13 mouse cellular contexts compared by ENCODE assay signal in the genomic region with DNA sequence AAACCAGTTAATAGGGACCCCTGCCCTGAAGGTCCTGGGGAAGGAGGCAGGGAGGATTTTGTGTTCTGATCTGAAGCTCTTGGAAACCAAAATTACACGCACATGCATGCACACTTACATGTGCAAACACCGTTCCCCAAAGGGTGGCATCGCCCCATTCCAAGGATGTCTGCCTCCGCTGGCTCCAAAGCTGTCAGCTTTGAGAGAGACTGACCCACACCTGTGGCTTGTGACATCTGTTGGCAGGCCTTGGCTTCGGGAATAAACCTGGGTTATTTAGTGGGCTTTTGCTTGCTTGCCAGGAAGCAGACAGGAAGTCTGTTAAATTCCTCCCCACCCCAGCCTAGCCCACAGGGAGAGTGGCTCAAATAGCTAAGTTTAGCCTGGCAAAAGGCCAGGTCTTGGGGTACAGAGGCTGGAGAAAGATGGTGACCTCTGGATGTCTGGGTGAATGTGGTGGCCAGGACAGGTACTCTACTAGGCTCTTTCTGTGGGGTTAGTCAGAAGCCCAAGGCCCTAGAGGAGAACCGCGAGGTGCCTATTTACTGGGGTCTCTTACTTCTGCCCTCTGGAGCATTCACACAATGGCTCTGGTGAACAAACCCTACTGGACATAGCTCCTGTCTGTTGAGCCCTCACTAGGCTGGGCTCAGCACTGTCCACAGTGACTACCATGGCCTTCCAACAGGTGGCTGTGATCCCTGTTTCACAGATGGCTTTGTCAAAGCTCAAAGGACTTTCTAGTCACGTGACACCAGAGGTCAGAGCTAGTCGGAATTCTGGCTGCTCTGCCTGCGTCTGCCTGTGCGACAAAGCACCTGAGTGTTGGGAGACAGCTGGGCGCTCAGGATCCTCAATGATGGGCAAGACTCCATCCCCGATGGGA. TPM values are rescaled to one million over a fixed set of nuclear protein-coding genes. Genes with fewer than 3 reads are reported as not detected.
A peak's percentile ranks its signal among the peaks of the same experiment; 100 is the strongest.
DNase-seq lines count a peak whose midpoint lies in the region; ATAC-seq and TF ChIP-seq lines count a peak whose summit lies in the region.
"Had no signal": no experiment of that assay in that cellular context is flagged by ENCODE, and none has a peak within 500 bp of the region (broad histone marks: within the 10 kb centered on the region; RNA-seq: fewer than 3 reads in every experiment).

No protein-coding gene starts in this region.

- peaks cover 45% of the 10 kb centered on the region for H3K4me1 ChIP-seq in lung, embryonic 15.5 days
- H3K4me1 ChIP-seq in lung, adult 2 months (ENCODE audit: control insufficient read depth, insufficient read depth, low read length) = peaks cover 15% of the 10 kb centered on the region
- peaks cover 33% of the 10 kb centered on the region for H3K4me1 ChIP-seq in embryonic facial prominence, embryonic 10.5 days
- H3K4me1 ChIP-seq in intestine, embryonic 15.5 days (replicated peaks) = peaks cover 23% of the 10 kb centered on the region
- H3K4me1 ChIP-seq in limb, embryonic 15.5 days = peaks cover 38% of the 10 kb centered on the region
- H3K4me1 ChIP-seq: midbrain, embryonic 15.5 days had no signal

- H3K9me3 ChIP-seq in lung, embryonic 15.5 days = no peaks in the 10 kb centered on the region
- no peaks in the 10 kb centered on the region for H3K9me3 ChIP-seq in embryonic facial prominence, embryonic 10.5 days
- H3K9me3 ChIP-seq in intestine, embryonic 15.5 days = no peaks in the 10 kb centered on the region
- no peaks in the 10 kb centered on the region for H3K9me3 ChIP-seq in limb, embryonic 15.5 days
- H3K9me3 ChIP-seq: midbrain, embryonic 15.5 days had no signal

- no peak overlapping the region for H3K9ac ChIP-seq in lung, embryonic 15.5 days
- no peak overlapping the region for H3K9ac ChIP-seq in intestine, embryonic 15.5 days
- H3K9ac ChIP-seq in limb, embryonic 15.5 days = no peak overlapping the region
- H3K9ac ChIP-seq: midbrain, embryonic 15.5 days had no signal

- H3K27ac ChIP-seq in lung, embryonic 15.5 days = peak overlapping the region; percentile 45
- peak overlapping the region; percentile 51; the same call in 1 of the 2 replicates for H3K27ac ChIP-seq in embryonic facial prominence, embryonic 10.5 days (replicated peaks)
- 0 out of 2 replicates have a peak overlapping the region, but pooled peaks have one; percentile 7 for H3K27ac ChIP-seq in intestine, embryonic 15.5 days
- H3K27ac ChIP-seq in limb, embryonic 15.5 days = no peak overlapping the region
- H3K27ac ChIP-seq: midbrain, embryonic 15.5 days had no signal

- no peak for TF ChIP-seq POLR2A in lung, adult 2 months (IDR thresholded peaks at IDR 0.05; ENCODE audit: borderline replicate concordance, extremely low read depth, low read depth, low read length)

- peak; percentile 28; the same call in 1 of the 2 replicates for ATAC-seq in lung, embryonic 15.5 days (ENCODE audit: borderline replicate concordance, extremely low read depth, low FRiP score, low TSS enrichment)
- ATAC-seq in intestine, embryonic 15.5 days = 0 out of 2 replicates have a peak, but pooled peaks have one; percentile 16
- peak; percentile 22 for ATAC-seq in limb, embryonic 15.5 days (ENCODE audit: insufficient number of reproducible peaks, low FRiP score, low TSS enrichment, low read depth)
- ATAC-seq in activated CD4-positive, CD25-positive, alpha-beta regulatory T cell, adult 4 months = no peak
- ATAC-seq: inflammation-experienced regulatory T-cells, adult 6 months; midbrain, embryonic 15.5 days had no signal

- no peak overlapping the region for H3K4me3 ChIP-seq in lung, embryonic 15.5 days
- no peak overlapping the region for H3K4me3 ChIP-seq in lung, adult 2 months (replicated peaks; ENCODE audit: extremely low read depth, low read depth, low read length)
- H3K4me3 ChIP-seq in embryonic facial prominence, embryonic 10.5 days = no peak overlapping the region
- no peak overlapping the region for H3K4me3 ChIP-seq in intestine, embryonic 15.5 days (replicated peaks)
- no peak overlapping the region for H3K4me3 ChIP-seq in limb, embryonic 15.5 days
- H3K4me3 ChIP-seq: midbrain, embryonic 15.5 days had no signal

- TF ChIP-seq CTCF in lung, adult 2 months (IDR thresholded peaks at IDR 0.05; ENCODE audit: insufficient read depth, low read length) = no peak

- intact Hi-C loops in left cerebral cortex, postnatal 4 days (cut with DNase I) = no loop called here

- DNase-seq in lung, adult 2 months = no peak
- no peak for DNase-seq in embryonic facial prominence, embryonic 10.5 days (ENCODE audit: low spot score)
- no peak for DNase-seq in cerebellum, postnatal 14 days
- DNase-seq in left cerebral cortex, postnatal 4 days = no peak
- DNase-seq: embryo, embryonic 11 days; right cerebral cortex, postnatal 25 days had no signal

- H3K27me3 ChIP-seq in lung, embryonic 15.5 days = no peaks in the 10 kb centered on the region
- H3K27me3 ChIP-seq in embryonic facial prominence, embryonic 10.5 days (replicated peaks; ENCODE audit: low read depth, poor library complexity, severe bottlenecking) = no peaks in the 10 kb centered on the region
- no peaks in the 10 kb centered on the region for H3K27me3 ChIP-seq in intestine, embryonic 15.5 days (replicated peaks)
- H3K27me3 ChIP-seq in limb, embryonic 15.5 days = no peaks in the 10 kb centered on the region
- H3K27me3 ChIP-seq: midbrain, embryonic 15.5 days had no signal

- H3K4me2 ChIP-seq in lung, embryonic 15.5 days = 0 out of 2 replicates have a peak overlapping the region, but pooled peaks have one; percentile 0
- H3K4me2 ChIP-seq in intestine, embryonic 15.5 days (replicated peaks) = no peak overlapping the region
- no peak overlapping the region for H3K4me2 ChIP-seq in limb, embryonic 15.5 days
- H3K4me2 ChIP-seq: midbrain, embryonic 15.5 days had no signal

- 52% methylated on average over 13 of the region's 13 CpGs for WGBS in lung, embryonic 15.5 days
- WGBS in lung, adult 2 months = 53% methylated on average over 13 of the region's 13 CpGs
- 67% methylated on average over 13 of the region's 13 CpGs for WGBS in embryonic facial prominence, embryonic 10.5 days
- 66% methylated on average over 13 of the region's 13 CpGs for WGBS in intestine, embryonic 15.5 days
- 36% methylated on average over 13 of the region's 13 CpGs for WGBS in limb, embryonic 15.5 days

- H3K36me3 ChIP-seq in lung, embryonic 15.5 days = peaks cover 4% of the 10 kb centered on the region
- H3K36me3 ChIP-seq in embryonic facial prominence, embryonic 10.5 days (replicated peaks) = peaks cover 42% of the 10 kb centered on the region
- H3K36me3 ChIP-seq in intestine, embryonic 15.5 days = 0 out of 2 replicates have a peak, but pooled peaks cover 3% of the 10 kb centered on the region
- peaks cover 4% of the 10 kb centered on the region for H3K36me3 ChIP-seq in limb, embryonic 15.5 days
- H3K36me3 ChIP-seq: midbrain, embryonic 15.5 days had no signal

RNA-seq across cellular contexts. Expression of a gene that starts 16.5 kb away (rescaled TPM):
- polyA plus RNA-seq in lung, embryonic 15.5 days (2015; fragmentation: Nextera tagmentation; extraction: Ambion mirVana) = 0.86 TPM in 2 replicates
- 7.0 and 7.1 TPM in 2 replicates for polyA plus RNA-seq in lung, adult 2 months (2012; rRNA removed)
- 0.02 and 0.08 TPM in 2 replicates for polyA plus RNA-seq in embryonic facial prominence, embryonic 10.5 days (2016; fragmentation: Nextera tagmentation; extraction: Ambion mirVana)
- polyA plus RNA-seq in intestine, embryonic 15.5 days (2015; fragmentation: Nextera tagmentation; extraction: Ambion mirVana) = 0.11 and 0.28 TPM in 2 replicates
- 0.34 and 0.47 TPM in 2 replicates for polyA plus RNA-seq in limb, embryonic 15.5 days (2015; fragmentation: Nextera tagmentation; extraction: Ambion mirVana)
- under 1 TPM; 0.28 to 0.32 TPM for polyA plus RNA-seq in activated CD4-positive, CD25-positive, alpha-beta regulatory T cell, adult 4 months (2017; shearing (Covaris generic))
- 1 to 10 TPM; 1.2 to 1.7 TPM for total RNA-seq in left cerebral cortex, postnatal 4 days (2021)

RNA-seq across cellular contexts. Expression of a gene that starts 16.5 kb away (rescaled TPM):
- 17.0 and 18.0 TPM in 2 replicates for polyA plus RNA-seq in lung, embryonic 15.5 days (2015; fragmentation: Nextera tagmentation; extraction: Ambion mirVana)
- polyA plus RNA-seq in lung, adult 2 months (2012; rRNA removed) = 17.8 and 22.0 TPM in 2 replicates
- polyA plus RNA-seq in embryonic facial prominence, embryonic 10.5 days (2016; fragmentation: Nextera tagmentation; extraction: Ambion mirVana) = 19.9 and 21.4 TPM in 2 replicates
- polyA plus RNA-seq in intestine, embryonic 15.5 days (2015; fragmentation: Nextera tagmentation; extraction: Ambion mirVana) = 9.8 and 10.7 TPM in 2 replicates
- 23.0 and 24.3 TPM in 2 replicates for polyA plus RNA-seq in limb, embryonic 15.5 days (2015; fragmentation: Nextera tagmentation; extraction: Ambion mirVana)
- polyA plus RNA-seq in activated CD4-positive, CD25-positive, alpha-beta regulatory T cell, adult 4 months (2017; shearing (Covaris generic)) = 10 to 100 TPM in 1 of 2 experiments, 1 to 10 TPM in 1; 6.2 to 11.9 TPM
- 1 to 10 TPM; 2.3 to 2.8 TPM for total RNA-seq in left cerebral cortex, postnatal 4 days (2021)

RNA-seq across cellular contexts. Expression of a gene that starts 34.9 kb away (rescaled TPM):
- polyA plus RNA-seq in lung, embryonic 15.5 days (2015; fragmentation: Nextera tagmentation; extraction: Ambion mirVana) = 0.11 and 0.32 TPM in 2 replicates
- polyA plus RNA-seq in lung, adult 2 months (2012; rRNA removed) = 0.38 and 0.92 TPM in 2 replicates
- polyA plus RNA-seq in embryonic facial prominence, embryonic 10.5 days (2016; fragmentation: Nextera tagmentation; extraction: Ambion mirVana) = not detected in 2 replicates
- polyA plus RNA-seq in intestine, embryonic 15.5 days (2015; fragmentation: Nextera tagmentation; extraction: Ambion mirVana) = not detected in 2 replicates
- polyA plus RNA-seq in limb, embryonic 15.5 days (2015; fragmentation: Nextera tagmentation; extraction: Ambion mirVana) = not detected in 2 replicates
- polyA plus RNA-seq in activated CD4-positive, CD25-positive, alpha-beta regulatory T cell, adult 4 months (2017; shearing (Covaris generic)) = under 1 TPM in 1 of 2 experiments, not detected in 1; 0.37 TPM
- total RNA-seq in left cerebral cortex, postnatal 4 days (2021) = under 1 TPM; 0.36 to 0.77 TPM
- total RNA-seq: MEL had no signal
- polyA plus RNA-seq: inflammation-experienced regulatory T-cells, adult 6 months had no signal

RNA-seq across cellular contexts. Expression of a gene that starts 37.2 kb away (rescaled TPM):
- 0.84 and 1.1 TPM in 2 replicates for polyA plus RNA-seq in lung, embryonic 15.5 days (2015; fragmentation: Nextera tagmentation; extraction: Ambion mirVana)
- 1.1 and 1.5 TPM in 2 replicates for polyA plus RNA-seq in lung, adult 2 months (2012; rRNA removed)
- polyA plus RNA-seq in embryonic facial prominence, embryonic 10.5 days (2016; fragmentation: Nextera tagmentation; extraction: Ambion mirVana) = 0.74 and 1.0 TPM in 2 replicates
- 0.68 and 0.97 TPM in 2 replicates for polyA plus RNA-seq in intestine, embryonic 15.5 days (2015; fragmentation: Nextera tagmentation; extraction: Ambion mirVana)
- polyA plus RNA-seq in limb, embryonic 15.5 days (2015; fragmentation: Nextera tagmentation; extraction: Ambion mirVana) = 1.1 and 1.3 TPM in 2 replicates
- under 1 TPM in 1 of 2 experiments, not detected in 1; 0.74 TPM for polyA plus RNA-seq in activated CD4-positive, CD25-positive, alpha-beta regulatory T cell, adult 4 months (2017; shearing (Covaris generic))
- under 1 TPM; 0.78 to 0.93 TPM for total RNA-seq in left cerebral cortex, postnatal 4 days (2021)
- total RNA-seq: MEL had no signal

RNA-seq across cellular contexts. Expression of a gene that starts 47.8 kb away (rescaled TPM):
- polyA plus RNA-seq in lung, embryonic 15.5 days (2015; fragmentation: Nextera tagmentation; extraction: Ambion mirVana) = 88.0 and 96.7 TPM in 2 replicates
- 101 and 155 TPM in 2 replicates for polyA plus RNA-seq in lung, adult 2 months (2012; rRNA removed)
- polyA plus RNA-seq in embryonic facial prominence, embryonic 10.5 days (2016; fragmentation: Nextera tagmentation; extraction: Ambion mirVana) = 189 and 190 TPM in 2 replicates
- polyA plus RNA-seq in intestine, embryonic 15.5 days (2015; fragmentation: Nextera tagmentation; extraction: Ambion mirVana) = 468 and 476 TPM in 2 replicates
- 227 and 249 TPM in 2 replicates for polyA plus RNA-seq in limb, embryonic 15.5 days (2015; fragmentation: Nextera tagmentation; extraction: Ambion mirVana)
- 10 to 100 TPM; 27.1 to 29.5 TPM for polyA plus RNA-seq in activated CD4-positive, CD25-positive, alpha-beta regulatory T cell, adult 4 months (2017; shearing (Covaris generic))
- 10 to 100 TPM; 88.3 to 91.0 TPM for total RNA-seq in left cerebral cortex, postnatal 4 days (2021)
